Mouse (Mus musculus) limb, embryonic 11.5 days (tissue): Measurements from ENCODE around the gene Cc2d1a. TPM values are rescaled to one million over a fixed set of nuclear protein-coding genes. Genes with fewer than 3 reads are reported as not detected.

Experiments
- ATAC-seq: fragments of 200-750 bp; cut with Nextera tagmentation; 2 replicates; pipeline ENCODE4 v1.8.0; 2017; ENCODE audit warnings: low read depth; ENCODE audit not compliant: insufficient number of reproducible peaks, low FRiP score, low TSS enrichment
- DNase-seq: peaks from one replicate; pipeline ENCODE4 v3.0.0-alpha.2; 2015; ENCODE audit warnings: low spot score
- H3K27ac ChIP-seq: fragments of 300-500 bp; sonication (generic); replicated peaks from 2 replicates; pipeline ENCODE4 v1.5.1; 2014; ENCODE audit warnings: low read depth, mild to moderate bottlenecking, low read length
- H3K27me3 ChIP-seq: fragments of 300-500 bp; sonication (generic); 2 replicates; pipeline ENCODE4 v1.6.1; 2014; ENCODE audit warnings: mild to moderate bottlenecking, low read length, mixed read lengths; ENCODE audit not compliant: control insufficient read depth, insufficient read depth
- H3K36me3 ChIP-seq: fragments of 300-500 bp; sonication (generic); 2 replicates; pipeline ENCODE4 v1.6.1; 2014; ENCODE audit warnings: mild to moderate bottlenecking, low read length, moderate library complexity, mixed read lengths; ENCODE audit not compliant: control insufficient read depth, insufficient read depth
- H3K4me1 ChIP-seq: fragments of 300-500 bp; sonication (generic); 2 replicates; pipeline ENCODE4 v1.6.1; 2014; ENCODE audit warnings: low read length, mixed read lengths; ENCODE audit not compliant: control insufficient read depth, insufficient read depth
- H3K4me2 ChIP-seq: fragments of 300-500 bp; sonication (generic); 2 replicates; pipeline ENCODE4 v1.6.1; 2014; ENCODE audit warnings: low read depth, mild to moderate bottlenecking, moderate library complexity; ENCODE audit not compliant: severe bottlenecking
- H3K4me3 ChIP-seq: fragments of 300-500 bp; sonication (generic); 2 replicates; pipeline ENCODE4 v1.5.1; 2014; ENCODE audit warnings: low read depth, low read length
- H3K9ac ChIP-seq: fragments of 300-500 bp; sonication (generic); 2 replicates; pipeline ENCODE4 v1.6.1; 2014; ENCODE audit warnings: mild to moderate bottlenecking, low read length
- H3K9me3 ChIP-seq: fragments of 300-500 bp; sonication (generic); 2 replicates; pipeline ENCODE4 v1.6.1; 2016; ENCODE audit warnings: low read length; ENCODE audit not compliant: control insufficient read depth
- WGBS: fragments of 180-500 bp; shearing (Covaris S2); extraction: QIAGEN DNeasy Blood & Tissue Kit; methylation state at CpG from one replicate; pipeline ENCODE4 v1.1.7; 2014; 5-methylcytosine and 5-hydroxymethylcytosine counted together
- polyA plus RNA-seq: library from polyadenylated mRNA; unstranded; fragments of >200 nt; fragmentation: Nextera tagmentation; extraction: Ambion mirVana; gene quantifications from 2 replicates; pipeline ENCODE4 v1.2.1, GENCODE M21; 2014

Cc2d1a gene
- polyA plus RNA-seq = 15.2 and 15.7 TPM in 2 replicates

- H3K9ac ChIP-seq = peak within 1 kb of the TSS; percentile 78
- H3K4me3 ChIP-seq = peak within 1 kb of the TSS; percentile 75
- DNase-seq (peak; percentile 95), ATAC-seq (peak; percentile 87)
- WGBS = 20% methylated on average over 49 of the region's 49 CpGs
- H3K4me1 ChIP-seq = peaks cover 7% of the 10 kb centered on the region; the same call in 1 of the 2 replicates
- peak within 1 kb of the TSS; percentile 87 for H3K4me2 ChIP-seq
- no peak within 1 kb of the TSS for H3K27ac ChIP-seq
- H3K36me3 ChIP-seq = peaks cover 7% of the 10 kb centered on the region; the same call in 1 of the 2 replicates
- no peaks in the 10 kb centered on the region for H3K27me3 ChIP-seq
- H3K9me3 ChIP-seq = no peaks in the 10 kb centered on the region
Observed at GRCm38 (mm10) chr8:84147769-84148530, at the start of gene Cc2d1a, which contains the start of gene 4930432K21Rik. Cc2d1a (minus strand) TSS chr8:84147936. 4930432K21Rik (plus strand) TSS chr8:84148025.

- Histone ChIP-seq H3K4me3 (peak overlapping the region; percentile 44), H3K9me3 (no peaks in the 10 kb centered on the region), H3K36me3 (no peaks in the 10 kb centered on the region), H3K4me2 (peak overlapping the region; percentile 58), H3K27me3 (no peaks in the 10 kb centered on the region), H3K4me1 (peaks cover 44% of the 10 kb centered on the region), H3K9ac (peak overlapping the region; percentile 70), H3K27ac (peak overlapping the region; percentile 96)
- 1% methylated on average over 43 of the region's 43 CpGs for WGBS
- ATAC-seq (peak; percentile 40), DNase-seq (peak; percentile 98)
Observed at GRCm38 (mm10) chr8:84197141-84197921, 49.6 kb upstream of the Cc2d1a start.

GRCm38 (mm10) chr8:84194224-84194743, 46.5 kb upstream of the Cc2d1a start:
- Histone ChIP-seq H3K4me2 (no peak overlapping the region), H3K9ac (no peak overlapping the region), H3K4me1 (peaks cover 27% of the 10 kb centered on the region), H3K9me3 (no peaks in the 10 kb centered on the region), H3K4me3 (no peak overlapping the region), H3K36me3 (no peaks in the 10 kb centered on the region), H3K27me3 (no peaks in the 10 kb centered on the region), H3K27ac (no peak overlapping the region)
- no peak for ATAC-seq
- DNase-seq = no peak
- 64% methylated on average over 3 of the region's 3 CpGs for WGBS

GRCm38 (mm10) chr8:84193566-84193965, 45.8 kb upstream of the Cc2d1a start:
- no peak overlapping the region for H3K4me2 ChIP-seq
- H3K27me3 ChIP-seq = no peaks in the 10 kb centered on the region
- H3K36me3 ChIP-seq = no peaks in the 10 kb centered on the region
- H3K9me3 ChIP-seq = no peaks in the 10 kb centered on the region
- peaks cover 23% of the 10 kb centered on the region for H3K4me1 ChIP-seq
- ATAC-seq (no peak), DNase-seq (peak; percentile 42)
- 76% methylated on average over 5 of the region's 5 CpGs for WGBS
- H3K4me3 ChIP-seq = no peak overlapping the region
- H3K27ac ChIP-seq = peak overlapping the region; percentile 47; the same call in 1 of the 2 replicates
- H3K9ac ChIP-seq = no peak overlapping the region

GRCm38 (mm10) chr8:84193161-84193560, 45.4 kb upstream of the Cc2d1a start:
- Histone ChIP-seq H3K9me3 (no peaks in the 10 kb centered on the region), H3K4me2 (peak overlapping the region; percentile 38; the same call in 1 of the 2 replicates), H3K4me1 (peaks cover 19% of the 10 kb centered on the region), H3K36me3 (no peaks in the 10 kb centered on the region), H3K4me3 (no peak overlapping the region), H3K27me3 (no peaks in the 10 kb centered on the region), H3K27ac (peak overlapping the region; percentile 47), H3K9ac (no peak overlapping the region)
- WGBS = 50% methylated on average over 4 of the region's 4 CpGs
- no peak for DNase-seq
- ATAC-seq = no peak

GRCm38 (mm10) chr8:84192555-84192954, 44.8 kb upstream of the Cc2d1a start:
- ATAC-seq (no peak), DNase-seq (peak; percentile 83)
- Histone ChIP-seq H3K4me2 (peak overlapping the region; percentile 38), H3K4me3 (peak overlapping the region; percentile 1; the same call in 1 of the 2 replicates), H3K36me3 (no peaks in the 10 kb centered on the region), H3K9me3 (no peaks in the 10 kb centered on the region), H3K4me1 (peaks cover 14% of the 10 kb centered on the region), H3K9ac (0 out of 2 replicates have a peak overlapping the region, but pooled peaks have one; percentile 9), H3K27ac (peak overlapping the region; percentile 47), H3K27me3 (no peaks in the 10 kb centered on the region)
- WGBS = 5% methylated on average over 33 of the region's 33 CpGs

GRCm38 (mm10) chr8:84192023-84192422, 44.3 kb upstream of the Cc2d1a start:
- peaks cover 14% of the 10 kb centered on the region for H3K4me1 ChIP-seq
- 38% methylated on average over 13 of the region's 13 CpGs for WGBS
- peak overlapping the region; percentile 47 for H3K27ac ChIP-seq
- H3K36me3 ChIP-seq = no peaks in the 10 kb centered on the region
- H3K27me3 ChIP-seq = no peaks in the 10 kb centered on the region
- ATAC-seq = no peak
- H3K9ac ChIP-seq = 0 out of 2 replicates have a peak overlapping the region, but pooled peaks have one; percentile 9
- H3K4me2 ChIP-seq = peak overlapping the region; percentile 38; the same call in 1 of the 2 replicates
- H3K4me3 ChIP-seq = peak overlapping the region; percentile 5; the same call in 1 of the 2 replicates
- peak; percentile 36 for DNase-seq
- H3K9me3 ChIP-seq = no peaks in the 10 kb centered on the region
